Mouse (Mus musculus) hindbrain, embryonic 11.5 days (tissue): ENCODE measurements around the gene Scube1. TPM values are rescaled to one million over a fixed set of nuclear protein-coding genes. Genes with fewer than 3 reads are reported as not detected.
A peak's percentile ranks its signal among the peaks of the same experiment; 100 is the strongest.

Source experiments
- ATAC-seq: fragments of 200-750 bp; cut with Nextera tagmentation; 2 replicates; pipeline ENCODE4 v1.8.0; 2017; ENCODE audit warnings: mild to moderate bottlenecking, moderate TSS enrichment, moderate library complexity; ENCODE audit not compliant: low FRiP score
- DNase-seq: peaks from one replicate; pipeline ENCODE4 v3.0.0-alpha.2; 2015; ENCODE audit warnings: low spot score
- H3K27ac ChIP-seq: fragments of 300-500 bp; sonication (generic); 2 replicates; pipeline ENCODE4 v1.5.1; 2014; ENCODE audit warnings: mild to moderate bottlenecking, low read depth, low read length
- H3K27me3 ChIP-seq: fragments of 300-500 bp; sonication (generic); 2 replicates; pipeline ENCODE4 v1.6.1; 2014; ENCODE audit warnings: mild to moderate bottlenecking, low read length, moderate library complexity, mixed read lengths; ENCODE audit not compliant: control insufficient read depth, insufficient read depth
- H3K36me3 ChIP-seq: fragments of 300-500 bp; sonication (generic); 2 replicates; pipeline ENCODE4 v1.6.1; 2014; ENCODE audit warnings: mild to moderate bottlenecking, low read length, moderate library complexity, mixed read lengths; ENCODE audit not compliant: control insufficient read depth, insufficient read depth
- H3K4me1 ChIP-seq: fragments of 300-500 bp; sonication (generic); replicated peaks from 2 replicates; pipeline ENCODE4 v1.6.1; 2014; ENCODE audit warnings: low read length, mixed read lengths; ENCODE audit not compliant: control insufficient read depth, insufficient read depth
- H3K4me2 ChIP-seq: fragments of 300-500 bp; sonication (generic); replicated peaks from 2 replicates; pipeline ENCODE4 v1.6.1; 2014; ENCODE audit warnings: mild to moderate bottlenecking, low read depth, low read length
- H3K4me3 ChIP-seq: fragments of 300-500 bp; sonication (generic); 2 replicates; pipeline ENCODE4 v1.5.1; 2014; ENCODE audit warnings: low read depth, low read length
- H3K9ac ChIP-seq: fragments of 300-500 bp; sonication (generic); 2 replicates; pipeline ENCODE4 v1.6.1; 2014; ENCODE audit warnings: low read depth, low read length
- H3K9me3 ChIP-seq: fragments of 300-500 bp; sonication (generic); 2 replicates; pipeline ENCODE4 v1.6.1; 2016; ENCODE audit warnings: low read length; ENCODE audit not compliant: control insufficient read depth
- WGBS: fragments of 180-500 bp; shearing (Covaris S2); extraction: QIAGEN DNeasy Blood & Tissue Kit; methylation state at CpG from one replicate; pipeline ENCODE4 v1.1.7; 2014; 5-methylcytosine and 5-hydroxymethylcytosine counted together
- polyA plus RNA-seq: library from polyadenylated mRNA; unstranded; fragments of >200 nt; fragmentation: Nextera tagmentation; extraction: Ambion mirVana; gene quantifications from 2 replicates; pipeline ENCODE4 v1.2.1, GENCODE M21; 2014

Scube1 gene
- polyA plus RNA-seq, 1 experiment from 2014 or later = 32.8 TPM

DNA sequence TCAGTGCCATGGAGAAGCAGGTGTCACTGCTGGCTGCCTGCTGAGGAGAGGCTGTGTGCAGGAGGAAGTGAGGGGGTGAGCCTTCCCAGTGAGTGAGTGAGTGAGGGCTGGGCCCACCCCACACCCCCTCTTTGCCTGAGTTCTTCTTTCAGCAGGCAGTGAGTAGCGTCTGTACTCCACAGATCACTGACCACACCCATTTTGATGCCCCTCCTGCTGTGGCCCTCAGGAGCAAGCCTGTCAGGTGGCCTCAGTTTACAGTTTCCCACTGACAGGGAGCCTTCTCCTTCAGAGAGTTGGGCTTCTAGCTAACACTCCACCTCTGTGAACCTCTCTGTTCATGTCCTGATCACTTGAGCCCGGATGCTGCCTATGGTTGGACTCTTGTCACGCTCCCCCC is 89.6 kb downstream of the Scube1 start:
- no peak for ATAC-seq
- no peak overlapping the region for H3K4me2 ChIP-seq
- H3K9ac ChIP-seq = no peak overlapping the region
- H3K27me3 ChIP-seq = no peaks in the 10 kb centered on the region
- H3K4me3 ChIP-seq = no peak overlapping the region
- H3K36me3 ChIP-seq = peaks cover 1% of the 10 kb centered on the region
- 42% methylated on average over 3 of the region's 3 CpGs for WGBS
- no peaks in the 10 kb centered on the region for H3K4me1 ChIP-seq
- H3K9me3 ChIP-seq = no peaks in the 10 kb centered on the region
- DNase-seq = no peak
- H3K27ac ChIP-seq = no peak overlapping the region

DNA sequence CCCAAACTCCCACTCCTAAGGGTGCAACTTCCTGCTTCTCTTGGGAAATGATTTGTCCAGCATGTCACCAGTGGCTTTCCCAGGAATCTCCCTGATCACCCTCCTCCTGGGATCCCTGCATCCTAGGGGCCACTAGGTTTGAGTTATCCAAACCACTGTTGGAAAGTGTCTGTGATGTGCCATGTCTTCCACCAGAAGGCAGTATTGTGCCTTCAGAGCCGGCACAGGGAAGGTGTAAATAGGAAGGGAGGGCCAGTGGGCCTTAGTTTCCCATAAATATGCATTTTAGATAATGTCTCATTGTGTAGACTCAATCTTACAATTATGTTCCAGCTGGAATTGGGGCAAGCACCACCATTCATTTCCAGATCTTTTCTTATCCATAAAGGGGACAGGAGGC is 90.7 kb downstream of the Scube1 start:
- Histone ChIP-seq H3K9ac (no peak overlapping the region), H3K27ac (no peak overlapping the region), H3K4me1 (no peaks in the 10 kb centered on the region), H3K9me3 (peaks cover 4% of the 10 kb centered on the region; the same call in 1 of the 2 replicates), H3K36me3 (peaks cover 7% of the 10 kb centered on the region), H3K4me2 (no peak overlapping the region), H3K4me3 (no peak overlapping the region), H3K27me3 (no peaks in the 10 kb centered on the region)
- ATAC-seq (no peak), DNase-seq (peak; percentile 39)
- WGBS = 14% methylated on average over 1 of the region's 1 CpGs

DNA sequence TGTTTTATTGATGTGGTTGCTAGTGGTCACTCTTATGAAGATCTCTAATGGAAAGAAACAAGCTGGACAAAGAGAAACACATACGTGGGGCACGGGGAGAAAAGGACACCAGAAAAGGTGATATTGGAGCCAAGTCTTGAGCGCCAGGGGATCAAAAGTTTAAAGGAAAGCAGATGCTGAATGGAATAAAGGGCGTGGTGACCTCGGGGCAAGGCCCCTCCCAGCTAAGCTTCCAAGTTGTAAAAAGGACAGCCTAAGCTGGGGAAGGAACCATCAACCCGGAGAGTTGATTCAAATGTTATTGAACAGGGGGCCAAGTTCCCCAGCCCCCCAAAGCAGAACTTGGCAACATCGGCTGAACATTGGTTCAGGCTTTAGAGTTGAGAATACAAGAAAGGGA is 93.8 kb downstream of the Scube1 start:
- Histone ChIP-seq H3K9me3 (peaks cover 4% of the 10 kb centered on the region; the same call in 1 of the 2 replicates), H3K4me3 (no peak overlapping the region), H3K36me3 (peaks cover 9% of the 10 kb centered on the region), H3K9ac (no peak overlapping the region), H3K27ac (no peak overlapping the region), H3K4me2 (no peak overlapping the region), H3K4me1 (no peaks in the 10 kb centered on the region), H3K27me3 (no peaks in the 10 kb centered on the region)
- DNase-seq = no peak
- no peak for ATAC-seq
- WGBS = 84% methylated on average over 7 of the region's 7 CpGs

DNA sequence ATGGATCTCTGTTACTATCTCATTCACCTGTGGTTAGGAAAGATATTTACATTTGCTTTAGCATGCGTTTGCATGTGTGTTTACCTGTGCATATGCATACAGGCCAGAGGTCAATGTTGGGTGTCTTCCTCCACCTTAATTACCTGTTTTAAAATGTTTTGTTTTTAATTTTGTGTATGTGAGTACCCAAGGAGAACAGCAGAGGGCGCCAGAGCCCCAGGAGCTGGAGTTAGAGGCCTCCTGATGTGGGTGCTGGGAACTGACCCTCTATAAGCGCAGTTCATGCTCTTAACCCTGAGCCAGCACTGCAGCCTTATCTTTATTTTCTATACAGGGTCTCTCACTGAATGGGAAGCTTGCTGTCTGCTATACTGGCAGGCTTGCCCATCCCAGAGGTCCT is 95.1 kb downstream of the Scube1 start:
- no peaks in the 10 kb centered on the region for H3K27me3 ChIP-seq
- WGBS = 78% methylated on average over 3 of the region's 3 CpGs
- ATAC-seq (no peak), DNase-seq (no peak)
- no peak overlapping the region for H3K27ac ChIP-seq
- H3K9me3 ChIP-seq = peaks cover 4% of the 10 kb centered on the region; the same call in 1 of the 2 replicates
- H3K4me3 ChIP-seq = no peak overlapping the region
- H3K9ac ChIP-seq = no peak overlapping the region
- peaks cover 9% of the 10 kb centered on the region for H3K36me3 ChIP-seq
- H3K4me1 ChIP-seq = no peaks in the 10 kb centered on the region
- no peak overlapping the region for H3K4me2 ChIP-seq

DNA sequence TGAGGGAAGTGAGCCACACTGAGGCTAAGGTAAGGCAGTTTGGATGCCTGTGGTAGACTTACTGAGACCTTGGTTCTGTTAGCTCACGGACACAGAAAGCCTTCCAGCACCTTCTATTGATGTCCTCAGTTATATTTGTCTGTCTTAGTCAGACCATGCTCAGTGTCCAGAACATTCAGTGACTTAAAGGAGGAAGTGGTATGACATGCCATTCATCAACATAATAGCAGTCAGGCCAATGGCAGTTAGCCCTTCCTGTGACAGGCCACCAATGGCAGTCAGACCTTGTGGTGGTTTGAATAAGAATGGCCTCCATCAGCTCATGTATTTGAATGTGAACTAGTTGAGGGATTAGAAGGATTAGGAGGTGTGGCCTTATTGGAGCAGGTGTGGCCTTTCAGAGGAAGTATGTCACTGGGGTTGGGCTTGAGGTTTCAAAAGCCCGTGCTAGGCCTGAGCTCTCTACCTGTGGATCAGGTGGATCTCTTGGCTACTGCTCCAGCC is 98.6 kb downstream of the Scube1 start:
- Histone ChIP-seq H3K4me2 (no peak overlapping the region), H3K27ac (no peak overlapping the region), H3K9ac (no peak overlapping the region), H3K4me3 (no peak overlapping the region), H3K9me3 (peaks cover 4% of the 10 kb centered on the region; the same call in 1 of the 2 replicates), H3K27me3 (no peaks in the 10 kb centered on the region), H3K36me3 (peaks cover 9% of the 10 kb centered on the region), H3K4me1 (no peaks in the 10 kb centered on the region)
- 96% methylated on average over 2 of the region's 2 CpGs for WGBS
- no peak for DNase-seq
- ATAC-seq = no peak

DNA sequence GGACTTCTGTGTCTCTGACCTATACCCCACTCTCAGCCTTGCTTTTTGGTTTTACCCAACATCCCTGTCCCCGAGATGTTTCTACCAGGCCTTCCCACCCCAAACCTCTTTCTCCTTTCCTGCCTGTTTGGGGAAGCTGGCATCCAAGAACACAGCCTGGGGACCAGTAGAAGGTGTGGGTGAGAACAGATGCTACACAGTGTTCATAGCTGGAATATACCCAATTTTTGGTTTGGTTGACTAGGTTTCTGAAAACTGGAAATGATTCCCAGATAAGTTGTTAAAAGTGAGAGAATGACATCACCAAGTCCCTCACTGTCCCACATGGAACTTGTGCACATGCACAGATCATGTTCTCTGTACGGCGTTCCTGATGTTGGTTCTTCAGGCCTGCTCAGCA is 109.6 kb downstream of the Scube1 start:
- Histone ChIP-seq H3K4me1 (no peaks in the 10 kb centered on the region), H3K4me2 (no peak overlapping the region), H3K9ac (no peak overlapping the region), H3K36me3 (0 out of 2 replicates have a peak, but pooled peaks cover 2% of the 10 kb centered on the region), H3K9me3 (no peaks in the 10 kb centered on the region), H3K27me3 (no peaks in the 10 kb centered on the region; the same call in 1 of the 2 replicates), H3K4me3 (no peak overlapping the region), H3K27ac (no peak overlapping the region)
- DNase-seq (no peak), ATAC-seq (no peak)
- 87% methylated on average over 3 of the region's 3 CpGs for WGBS

DNA sequence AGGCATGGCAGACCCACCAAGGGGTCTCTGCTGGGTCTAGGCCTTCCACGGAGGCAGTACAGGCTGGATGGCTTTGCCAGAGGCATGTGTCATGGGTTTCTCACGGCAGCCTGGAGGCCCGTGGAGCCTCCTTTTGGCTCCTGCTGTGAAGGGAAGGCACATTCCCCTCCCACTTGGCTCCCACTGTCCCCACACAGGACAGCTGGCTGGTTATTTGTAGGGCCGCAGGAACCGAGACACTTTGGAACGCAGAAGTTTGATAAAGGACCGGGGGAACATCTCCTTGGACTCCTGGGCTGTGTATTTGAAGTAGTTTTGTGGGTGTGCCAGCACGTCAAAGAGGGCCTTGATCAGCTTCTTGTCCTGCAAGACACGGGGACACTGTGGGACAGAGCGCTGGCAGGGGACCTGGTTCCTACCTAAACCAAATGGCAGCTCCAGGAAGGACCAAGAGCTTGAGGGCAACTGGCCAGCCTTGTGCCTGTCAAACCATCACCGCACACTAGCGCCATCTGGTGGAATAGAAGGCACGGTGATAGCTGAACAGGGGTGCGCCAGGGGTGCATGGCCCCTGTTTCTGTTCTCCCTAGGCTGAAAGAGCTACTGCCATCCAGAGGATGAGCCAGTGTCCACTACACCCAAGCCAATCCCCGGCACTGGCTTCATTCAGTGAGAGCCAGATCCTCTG is 117.6 kb downstream of the Scube1 start:
- H3K27me3 ChIP-seq = no peaks in the 10 kb centered on the region
- no peak overlapping the region for H3K9ac ChIP-seq
- H3K9me3 ChIP-seq = no peaks in the 10 kb centered on the region
- H3K4me2 ChIP-seq = no peak overlapping the region
- H3K4me3 ChIP-seq = no peak overlapping the region
- H3K27ac ChIP-seq = no peak overlapping the region
- peak; percentile 78 for DNase-seq
- ATAC-seq = no peak
- 53% methylated on average over 15 of the region's 15 CpGs for WGBS
- no peaks in the 10 kb centered on the region for H3K4me1 ChIP-seq
- H3K36me3 ChIP-seq = peaks cover 5% of the 10 kb centered on the region; the same call in 1 of the 2 replicates

DNA sequence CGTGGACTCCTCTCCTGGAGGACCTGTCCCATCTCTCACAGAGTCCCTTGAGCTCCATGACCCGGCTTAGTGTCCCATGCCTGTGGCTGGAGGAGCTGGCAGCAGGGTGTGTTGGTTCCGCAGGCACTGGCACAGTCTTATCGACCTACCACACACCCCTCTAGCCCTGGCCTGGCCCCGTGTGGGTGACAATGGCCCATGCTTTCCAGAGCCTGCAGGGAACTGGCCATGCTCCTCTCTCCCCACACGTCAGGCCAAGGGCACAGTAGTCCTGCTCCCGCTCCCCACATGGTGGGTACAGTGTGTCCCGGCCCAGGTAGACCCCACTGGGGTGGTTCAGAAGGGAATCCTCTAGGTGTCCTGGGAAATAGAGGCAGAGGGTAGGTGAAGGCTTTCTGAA is 118.1 kb downstream of the Scube1 start:
- H3K4me3 ChIP-seq = no peak overlapping the region
- DNase-seq (no peak), ATAC-seq (no peak)
- no peak overlapping the region for H3K4me2 ChIP-seq
- H3K36me3 ChIP-seq = peaks cover 5% of the 10 kb centered on the region; the same call in 1 of the 2 replicates
- H3K9me3 ChIP-seq = no peaks in the 10 kb centered on the region
- H3K27ac ChIP-seq = no peak overlapping the region
- no peak overlapping the region for H3K9ac ChIP-seq
- H3K4me1 ChIP-seq = no peaks in the 10 kb centered on the region
- WGBS = 94% methylated on average over 8 of the region's 8 CpGs
- no peaks in the 10 kb centered on the region for H3K27me3 ChIP-seq

DNA sequence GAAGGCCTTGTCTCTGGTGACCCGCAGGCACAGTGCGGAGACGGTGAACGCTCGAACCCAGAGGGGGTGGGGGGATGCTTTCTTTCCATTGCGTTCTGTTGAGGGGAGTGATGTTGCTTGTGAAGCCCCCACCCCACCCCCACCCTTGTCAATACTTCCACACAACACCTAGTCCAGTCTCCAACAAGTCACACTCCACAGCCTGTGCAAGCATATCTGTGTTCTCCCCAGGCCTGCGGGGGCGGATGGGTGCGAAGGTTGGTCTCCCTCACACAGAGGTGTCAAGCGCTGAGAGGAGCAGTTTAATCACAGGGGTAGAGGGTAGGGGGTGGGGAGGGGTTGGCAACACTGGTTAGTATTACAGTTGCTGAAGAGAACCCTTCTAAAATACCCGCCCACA is 118.6 kb downstream of the Scube1 start:
- 93% methylated on average over 11 of the region's 11 CpGs for WGBS
- peaks cover 5% of the 10 kb centered on the region; the same call in 1 of the 2 replicates for H3K36me3 ChIP-seq
- DNase-seq = no peak
- H3K27me3 ChIP-seq = no peaks in the 10 kb centered on the region
- H3K4me3 ChIP-seq = no peak overlapping the region
- H3K9me3 ChIP-seq = no peaks in the 10 kb centered on the region
- no peak overlapping the region for H3K27ac ChIP-seq
- no peak for ATAC-seq
- no peak overlapping the region for H3K9ac ChIP-seq
- no peaks in the 10 kb centered on the region for H3K4me1 ChIP-seq
- H3K4me2 ChIP-seq = no peak overlapping the region
